In the genomic region with DNA sequence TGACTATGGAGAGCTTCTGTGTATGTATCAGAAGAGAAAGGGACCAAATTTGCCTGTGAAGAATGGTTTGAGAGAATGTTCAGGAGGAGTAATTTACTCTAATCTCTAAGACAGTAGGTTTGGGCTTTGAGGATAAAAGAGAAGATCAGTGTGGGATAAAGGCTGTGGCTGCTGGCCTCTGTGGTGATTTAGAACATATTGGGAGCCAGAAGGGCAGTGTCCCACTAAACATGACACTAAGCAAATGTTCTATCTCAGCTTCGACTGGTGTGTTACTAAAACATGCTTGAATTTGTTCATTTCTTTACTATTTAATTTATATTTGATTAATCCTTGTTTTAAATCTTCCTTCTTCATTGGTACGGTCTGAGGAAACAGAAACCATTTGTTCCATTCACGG, we compare ENCODE assay signal across 22 mouse cellular contexts.
"Had no signal": no experiment of that assay in that cellular context is flagged by ENCODE, and none has a peak within 500 bp of the region (broad histone marks: within the 10 kb centered on the region; RNA-seq: fewer than 3 reads in every experiment).

No protein-coding gene starts in this region.

- H3K9ac ChIP-seq: forebrain, postnatal 0 days; heart, embryonic 12.5 days; hindbrain, embryonic 12.5 days; hindbrain, embryonic 14.5 days; intestine, embryonic 15.5 days; limb, embryonic 15.5 days; liver, embryonic 12.5 days had no signal

- H3K4me3 ChIP-seq: heart, embryonic 10.5 days; heart, embryonic 12.5 days; hindbrain, embryonic 10.5 days; hindbrain, embryonic 12.5 days; intestine, embryonic 15.5 days; layer of hippocampus, adult 2 months; left cerebral cortex, adult 2 months; limb, embryonic 15.5 days; liver, embryonic 12.5 days had no signal

- H3K4me1 ChIP-seq: heart, embryonic 10.5 days; heart, embryonic 12.5 days; hindbrain, embryonic 10.5 days; hindbrain, embryonic 12.5 days; intestine, embryonic 15.5 days; limb, embryonic 15.5 days; liver, embryonic 12.5 days had no signal

- DNase-seq: forebrain, postnatal 0 days; gastrocnemius, postnatal 14 days; gastrocnemius, postnatal 36 days; heart, adult 18-20 months; heart, postnatal 10 days; heart, postnatal 4 days; kidney, adult 18-20 months; kidney, adult 8-10 months; kidney, postnatal 36 days had no signal

- H3K27ac ChIP-seq: heart, embryonic 10.5 days; hindbrain, embryonic 10.5 days; hindbrain, embryonic 12.5 days; hindbrain, embryonic 14.5 days; intestine, embryonic 15.5 days; layer of hippocampus, adult 2 months; left cerebral cortex, adult 2 months; limb, embryonic 15.5 days; liver, embryonic 12.5 days had no signal

- H3K36me3 ChIP-seq: heart, embryonic 10.5 days; heart, embryonic 12.5 days; hindbrain, embryonic 10.5 days; hindbrain, embryonic 12.5 days; intestine, embryonic 15.5 days; limb, embryonic 15.5 days; liver, embryonic 12.5 days had no signal

- ATAC-seq: forebrain, postnatal 0 days; hindbrain, embryonic 16.5 days; inflammation-experienced regulatory T-cells, adult 6 months; intestine, embryonic 15.5 days; intestine, postnatal 0 days; liver, embryonic 12.5 days had no signal

- H3K4me2 ChIP-seq: heart, embryonic 12.5 days; hindbrain, embryonic 12.5 days; hindbrain, embryonic 14.5 days; intestine, embryonic 15.5 days; limb, embryonic 15.5 days; liver, embryonic 12.5 days had no signal

- H3K9me3 ChIP-seq: heart, embryonic 12.5 days; intestine, embryonic 15.5 days; limb, embryonic 15.5 days; liver, embryonic 12.5 days had no signal

- H3K27me3 ChIP-seq: heart, embryonic 12.5 days; hindbrain, embryonic 12.5 days; intestine, embryonic 15.5 days; limb, embryonic 15.5 days; liver, embryonic 12.5 days had no signal
